Mouse (Mus musculus): ENCODE measurements around the gene Cbx8.

Cbx8 gene

DNA sequence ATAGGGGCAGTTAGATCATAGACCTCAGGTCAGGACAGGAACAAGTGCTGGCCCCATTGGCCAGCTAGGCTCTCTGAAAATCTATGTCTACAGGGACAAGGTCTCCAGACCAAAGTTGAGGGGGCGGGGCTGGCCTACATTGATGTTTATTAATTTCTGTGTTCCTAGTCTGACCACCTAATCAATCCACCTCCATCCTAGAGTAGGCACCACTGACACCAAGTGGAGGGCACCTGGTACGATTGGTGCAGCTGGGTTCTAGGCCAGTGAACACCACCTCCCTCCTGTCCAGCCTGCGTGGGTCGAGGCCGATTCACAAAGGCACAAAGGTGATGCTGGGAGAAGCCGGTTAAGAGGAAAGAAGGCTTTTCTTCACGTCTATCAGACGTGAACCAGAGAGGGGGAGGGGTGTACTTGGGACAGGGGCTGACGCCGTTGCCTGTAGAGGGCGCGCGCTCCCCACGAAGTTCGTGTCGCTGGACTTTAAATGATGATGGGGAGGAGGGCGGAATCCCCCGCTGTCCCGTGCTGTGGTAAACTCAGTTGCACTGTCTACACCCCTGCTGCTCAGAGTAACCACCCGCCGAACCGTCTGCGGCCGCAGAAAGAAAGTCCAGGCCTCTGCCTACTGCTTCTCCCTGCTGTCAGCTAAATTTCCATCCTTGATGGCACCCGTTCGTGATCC, 6.8 kb downstream of the Cbx8 start:
- peak; percentile 90 for DNase-seq

DNA sequence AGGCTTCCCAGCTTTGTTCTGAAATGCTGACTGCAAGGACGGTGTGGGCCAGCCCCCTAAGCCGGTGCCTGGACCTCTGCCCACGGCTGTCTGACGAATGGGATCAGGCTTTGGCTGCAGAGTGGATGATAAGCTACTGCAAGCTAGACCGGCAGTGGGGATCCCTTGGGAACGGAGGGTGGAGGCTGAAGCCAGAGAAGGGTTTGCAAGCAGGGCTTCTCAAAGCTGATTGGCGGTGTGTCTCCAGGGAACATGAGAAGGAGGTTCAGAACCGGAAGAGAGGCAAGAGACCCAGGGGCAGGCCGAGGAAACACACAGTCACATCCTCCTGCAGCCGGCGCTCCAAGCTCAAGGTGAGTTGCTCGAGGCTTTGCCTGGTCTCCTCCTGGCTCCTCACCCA, 14.6 kb downstream of the Cbx8 start:
- DNase-seq, result peak; percentile 67

DNA sequence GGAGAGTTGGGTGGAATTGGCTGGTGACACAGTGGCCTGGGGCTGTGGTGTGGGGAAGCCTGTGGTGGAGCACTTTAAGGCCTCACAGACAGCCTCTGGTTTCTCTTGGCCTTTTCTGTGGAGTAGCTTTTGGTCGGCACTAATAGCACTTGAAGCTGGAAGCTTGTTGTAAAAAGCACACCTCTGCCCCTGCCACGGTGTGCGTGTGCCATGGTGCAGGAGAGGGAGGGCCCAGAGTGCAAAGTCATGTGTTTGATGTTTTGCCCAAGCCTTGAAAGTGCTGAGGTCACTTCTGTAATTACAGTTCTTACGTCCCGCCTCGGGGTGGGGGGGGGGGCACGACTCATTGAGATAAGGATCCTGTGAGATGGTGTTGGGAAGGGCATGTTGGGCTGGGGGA, 16.5 kb downstream of the Cbx8 start:
- DNase-seq, result no peak

DNA sequence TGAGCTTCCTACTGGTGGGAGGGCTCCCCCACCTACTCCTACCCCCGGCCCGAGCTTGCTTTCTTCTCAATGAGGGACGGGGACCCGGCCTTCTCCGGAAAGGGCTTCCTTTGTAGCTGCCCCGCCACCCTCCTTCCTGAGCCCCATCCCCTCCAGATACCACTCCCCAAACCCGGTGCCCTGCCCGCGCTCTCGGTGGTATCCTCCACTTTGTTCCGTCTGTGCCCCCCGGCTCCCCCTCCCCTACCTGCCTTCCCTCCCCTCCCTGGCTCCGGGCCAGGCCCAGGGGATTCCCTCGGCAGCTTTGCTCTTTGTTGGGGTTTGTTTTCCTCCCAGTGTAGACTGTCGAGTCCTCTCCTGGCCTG, 17.2 kb downstream of the Cbx8 start:
- no peak for DNase-seq

DNA sequence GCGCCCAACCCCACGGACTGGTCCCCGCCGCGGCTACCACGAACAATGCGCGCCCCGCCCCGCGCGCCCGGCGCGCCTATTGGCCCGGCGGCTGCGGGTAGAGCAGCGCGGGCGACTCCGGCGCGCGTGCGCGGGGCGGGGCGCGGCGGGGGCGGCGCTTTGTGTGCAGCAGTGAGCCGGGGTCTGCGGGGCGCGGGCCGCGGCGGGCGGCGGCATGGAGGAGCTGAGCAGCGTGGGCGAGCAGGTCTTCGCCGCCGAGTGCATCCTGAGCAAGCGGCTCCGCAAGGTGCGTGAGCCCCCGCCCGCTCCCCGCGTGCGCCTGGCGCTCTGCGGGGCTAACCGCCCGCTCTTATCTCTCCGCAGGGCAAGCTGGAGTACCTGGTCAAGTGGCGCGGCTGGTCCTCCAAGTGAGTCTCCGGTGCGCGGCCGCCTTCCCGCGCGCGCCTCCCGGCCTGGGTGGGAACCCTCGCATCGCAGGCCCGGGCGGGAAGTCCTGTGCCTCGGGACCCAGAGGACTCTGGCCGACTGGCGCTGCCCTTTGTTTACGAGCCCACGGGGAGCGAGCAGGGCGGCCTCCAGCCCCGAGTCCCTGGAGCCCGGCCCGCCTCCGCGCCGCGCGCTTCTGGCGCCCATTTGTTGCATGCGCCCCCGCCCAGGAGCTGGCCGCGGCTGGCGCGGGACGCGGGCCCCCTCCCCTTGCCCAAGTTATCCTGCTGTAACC, 17.7 kb downstream of the Cbx8 start, which contains the start of gene Cbx2:
Gene Cbx2 (plus strand): TSS at position 68 of the 721 bp plus-strand sequence.
- DNase-seq, result peak; percentile 94

DNA sequence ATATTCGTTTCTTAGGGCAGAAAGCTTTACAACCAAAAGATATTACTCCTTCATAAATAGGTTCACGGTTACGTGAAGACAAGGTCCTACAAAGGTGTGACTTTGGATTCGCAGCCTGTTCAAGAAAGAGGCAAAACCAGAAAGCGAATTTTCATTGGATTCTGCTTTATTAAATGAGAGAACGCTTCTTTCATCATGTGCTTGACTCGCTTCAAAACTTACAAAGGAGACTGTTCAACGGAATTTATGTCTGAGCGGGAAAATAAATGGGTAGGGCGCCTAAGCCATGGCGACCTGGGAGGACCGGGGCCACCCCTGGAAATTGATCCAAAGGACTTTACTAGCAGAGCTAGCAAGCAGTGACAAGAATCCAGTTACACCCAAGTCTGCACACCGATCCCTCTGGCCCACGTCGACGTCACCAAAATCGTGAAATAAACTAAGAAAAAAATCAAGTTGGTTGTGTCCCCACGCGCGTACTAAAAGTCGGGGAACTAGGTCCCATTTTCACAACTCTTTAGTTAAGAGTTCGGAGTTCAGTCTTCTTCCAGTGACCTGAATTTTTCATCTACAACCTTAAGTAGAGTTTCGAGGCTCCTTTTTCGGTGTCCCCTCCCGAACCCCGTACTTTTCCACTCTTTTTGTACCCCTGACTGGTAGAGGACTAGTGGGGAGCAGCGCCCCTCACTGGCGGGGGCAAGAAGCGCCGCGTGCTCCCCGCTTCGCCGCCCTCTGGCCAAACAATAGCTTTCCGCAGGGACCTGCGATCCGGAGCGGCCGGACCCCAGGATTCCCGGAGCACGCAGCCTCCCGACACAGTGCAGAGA, 18.5 kb downstream of the Cbx8 start:
- no peak for DNase-seq

DNA sequence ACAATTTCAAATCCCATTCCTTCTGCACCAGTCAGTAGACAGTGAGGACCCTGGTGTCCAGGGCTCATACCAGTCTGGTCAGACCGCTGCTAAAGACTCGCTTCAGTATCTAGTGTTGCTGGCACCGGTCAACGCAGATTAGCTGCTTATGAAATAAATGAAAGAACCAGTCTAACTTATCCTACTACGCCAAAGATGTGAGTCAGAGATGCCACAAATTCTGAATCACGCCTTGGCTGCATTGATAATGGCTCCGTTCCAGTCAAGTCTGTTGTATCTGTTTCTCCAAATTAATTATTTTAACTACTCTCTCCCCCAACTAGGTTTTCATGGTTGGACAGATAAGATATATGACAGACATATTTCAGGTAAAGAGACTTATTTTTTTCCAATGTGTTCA, 19.6 kb downstream of the Cbx8 start:
- no peak for DNase-seq

DNA sequence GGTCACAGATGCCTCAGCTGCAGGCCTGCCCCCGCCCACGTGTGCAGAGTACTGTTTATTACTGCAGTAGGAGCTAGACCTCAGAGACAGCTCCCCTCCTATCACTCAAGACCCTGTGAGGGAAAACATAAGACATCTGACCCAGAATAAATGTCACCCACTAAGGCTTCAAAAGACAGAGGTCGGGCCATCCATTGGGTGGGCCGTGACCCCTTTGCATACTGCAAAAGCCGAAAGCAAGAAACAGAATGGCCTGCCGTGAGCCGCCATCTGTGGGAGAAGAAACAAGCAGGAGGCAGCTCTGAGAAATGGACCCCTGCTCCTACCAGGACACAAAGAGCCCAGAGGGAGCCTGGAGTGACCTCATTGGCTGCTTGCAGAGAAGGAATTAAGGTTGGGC, 23.3 kb downstream of the Cbx8 start:
- DNase-seq, result no peak

DNA sequence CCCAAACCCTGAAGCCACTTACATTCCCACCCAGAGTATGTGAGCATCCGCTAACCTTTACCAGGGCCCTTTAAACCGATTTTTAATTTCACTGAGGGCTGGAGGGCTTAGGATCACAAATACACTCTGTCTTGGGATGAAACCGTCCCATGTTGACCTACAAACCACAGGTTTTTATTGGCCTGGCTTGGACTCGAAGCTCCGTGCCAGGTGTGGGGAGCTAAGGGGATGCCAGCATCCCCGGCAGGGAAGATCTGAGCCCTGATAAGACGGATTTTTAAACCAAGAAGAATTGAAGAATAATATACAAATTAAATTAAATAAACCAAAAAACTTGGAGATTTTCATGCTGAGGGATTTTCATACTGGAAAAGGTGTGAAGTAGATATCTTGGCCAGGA, 26.3 kb downstream of the Cbx8 start:
- DNase-seq, result no peak

DNA sequence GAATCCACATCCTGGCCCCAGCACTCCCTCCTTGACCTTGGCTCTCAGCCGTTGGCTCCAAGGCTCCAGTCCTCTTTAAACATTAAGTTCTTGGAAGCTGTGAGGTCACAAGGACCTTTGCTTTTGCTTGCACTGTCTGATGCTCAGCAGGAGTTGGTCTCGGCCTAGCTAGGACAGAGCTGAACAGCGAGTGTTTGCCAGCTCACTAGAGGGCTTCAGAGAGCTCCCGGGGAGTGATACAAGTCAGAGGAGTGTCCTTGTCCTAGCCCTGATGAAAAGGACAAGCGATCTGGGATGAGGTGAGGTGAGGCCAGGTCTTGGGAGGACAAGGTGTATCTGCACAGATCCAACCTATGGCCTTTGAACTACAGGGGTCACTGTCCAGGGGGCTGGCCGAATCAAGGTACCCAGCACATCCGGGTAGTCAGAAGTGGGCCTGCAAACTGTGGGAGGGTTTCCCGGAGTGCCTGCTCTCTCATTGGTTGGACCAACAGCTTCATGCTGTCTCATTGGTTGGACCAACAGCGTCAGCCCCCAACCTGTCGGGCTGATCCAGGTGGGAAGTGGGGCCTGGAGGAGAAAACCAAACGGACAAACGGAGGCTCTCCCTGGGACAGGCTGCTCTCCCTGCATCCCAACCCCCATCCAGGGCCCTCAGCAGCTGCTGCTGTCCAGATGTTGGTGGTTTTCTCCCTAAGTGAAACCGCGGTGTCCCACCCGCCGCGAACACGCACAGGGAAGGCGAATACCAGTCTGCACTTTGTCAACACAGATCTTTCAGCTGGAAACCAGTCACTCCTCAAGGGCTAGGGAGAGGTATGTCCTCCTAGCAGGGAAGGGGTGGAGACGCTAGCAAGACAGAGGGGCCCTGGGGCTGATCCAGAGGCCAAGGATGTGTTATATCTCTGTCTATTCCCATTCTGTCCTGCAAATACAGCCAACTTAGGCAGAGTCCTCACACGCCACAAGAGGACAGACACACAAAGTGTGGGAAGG, 33.0 kb downstream of the Cbx8 start:
- DNase-seq, result peak; percentile 66

DNA sequence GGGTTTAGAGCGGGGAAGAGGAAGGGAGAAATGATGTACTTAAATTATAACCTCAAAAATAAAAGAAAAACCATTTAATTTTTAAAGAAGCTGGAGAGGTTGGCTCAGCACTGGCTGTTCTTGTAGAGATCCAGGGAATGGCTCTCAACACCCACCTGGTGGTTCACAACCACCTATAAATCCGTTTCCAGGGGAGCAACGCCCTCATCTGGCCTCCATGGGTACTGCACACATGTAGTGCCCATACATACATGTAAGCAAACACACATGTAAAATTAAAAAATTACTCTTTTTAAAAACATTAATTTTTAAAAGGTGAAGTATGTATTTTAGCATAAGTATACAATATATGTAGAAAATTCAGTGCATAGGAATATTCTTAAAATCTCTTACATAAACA, 34.3 kb downstream of the Cbx8 start:
- DNase-seq, result no peak

DNA sequence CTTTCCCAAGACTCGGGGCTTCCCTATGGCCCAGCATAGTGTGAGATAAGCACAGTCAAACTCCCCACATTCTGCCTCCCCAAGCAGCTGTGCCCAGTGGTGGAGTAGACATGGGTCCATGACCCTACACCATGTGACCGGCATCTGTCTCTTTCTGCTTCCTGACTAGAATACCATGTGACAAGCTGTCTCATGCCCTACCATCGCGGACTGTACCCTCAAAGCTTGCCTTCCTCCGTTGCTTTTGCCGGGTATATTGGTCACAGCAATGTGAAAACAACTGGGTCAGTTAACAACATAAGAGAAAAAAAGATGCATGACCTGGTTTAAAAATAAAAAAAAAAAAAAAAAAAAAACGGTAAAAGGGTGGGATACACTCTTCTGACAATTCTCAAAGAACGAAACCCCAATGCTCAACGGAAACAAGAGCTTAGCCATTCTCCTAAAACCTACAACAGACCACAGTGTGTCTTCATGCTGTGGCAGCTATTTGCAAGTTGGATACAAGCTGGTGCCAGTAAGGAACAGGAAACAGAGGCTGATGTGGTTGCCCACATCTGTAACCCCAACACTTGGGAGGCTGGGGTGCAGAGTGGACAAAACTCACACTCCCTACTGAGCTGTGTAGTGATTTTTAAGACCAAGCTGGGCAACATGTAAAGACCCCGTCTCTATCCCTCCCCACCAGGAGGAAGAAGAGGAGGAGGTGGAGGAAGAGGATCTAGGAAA, 35.1 kb downstream of the Cbx8 start:
- DNase-seq, result no peak

DNA sequence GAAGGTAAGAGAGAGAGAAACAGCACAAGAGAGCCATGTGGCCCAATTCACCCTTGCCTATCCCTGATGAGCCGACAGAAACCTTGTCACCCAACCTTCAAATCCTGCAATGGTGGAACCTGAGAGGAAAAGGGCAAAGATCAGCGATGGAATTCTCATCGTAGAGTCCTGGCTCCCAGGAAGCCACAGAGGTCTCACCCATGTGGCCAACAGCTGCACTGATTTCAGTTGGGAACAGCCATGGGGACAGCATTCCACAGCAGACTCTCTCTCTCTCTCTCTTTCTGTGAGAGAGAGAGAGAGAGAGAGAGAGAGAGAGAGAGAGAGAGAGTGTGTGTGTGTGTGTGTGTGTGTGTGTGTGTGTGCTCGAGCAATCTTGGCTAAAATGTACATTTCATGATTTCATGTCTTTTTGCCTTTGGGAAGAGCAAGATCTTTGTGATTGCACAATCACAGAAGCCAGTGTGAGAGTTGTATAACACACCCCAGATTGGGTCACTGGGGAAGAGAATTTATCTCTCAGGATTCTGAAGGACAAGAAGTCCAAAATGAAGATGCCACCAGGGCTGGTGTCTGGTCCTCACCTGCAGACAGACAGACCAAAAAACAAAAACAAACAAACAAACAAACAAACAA, 39.2 kb downstream of the Cbx8 start:
- DNase-seq, result no peak

DNA sequence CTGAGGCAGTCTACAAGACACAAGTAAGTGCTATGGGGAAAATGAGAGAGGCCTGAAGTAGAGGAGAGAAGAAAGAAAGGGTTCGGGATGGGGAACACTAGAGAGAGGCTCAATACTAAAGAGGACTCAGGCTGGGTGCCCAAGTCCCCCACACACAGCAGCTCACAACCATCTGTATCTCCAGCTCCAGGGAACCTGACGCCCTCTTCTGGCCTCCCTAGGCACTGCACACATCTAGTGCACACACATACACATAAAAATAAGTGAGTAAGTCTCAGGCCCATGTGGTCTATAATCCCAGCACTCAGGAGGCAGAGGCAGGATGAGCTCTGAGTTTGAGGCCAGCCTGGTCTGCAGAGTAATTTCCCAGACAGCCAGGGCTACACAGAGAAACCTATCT, 39.9 kb downstream of the Cbx8 start:
- DNase-seq, result no peak

DNA sequence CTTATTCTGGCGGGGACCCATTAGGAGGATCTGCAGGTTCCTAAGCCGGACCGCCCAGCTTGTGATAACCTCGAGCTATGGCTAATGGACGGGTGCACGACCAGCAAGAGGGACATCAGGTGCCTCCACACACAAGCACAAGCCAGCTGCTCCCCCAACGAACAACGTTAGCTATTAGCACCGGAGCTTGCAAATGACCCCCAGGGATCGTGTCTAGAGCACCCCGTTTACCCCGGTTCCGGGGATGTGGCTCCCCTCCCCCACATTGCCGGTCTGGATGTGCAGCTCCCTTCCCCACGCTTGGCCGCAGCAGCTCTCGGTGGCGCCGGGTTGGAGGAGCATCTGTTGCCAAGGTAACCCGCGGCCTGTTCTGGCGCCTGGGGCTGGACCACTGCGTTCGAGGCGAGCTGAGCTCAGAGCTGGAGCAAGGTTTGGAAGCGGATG, 41.4 kb downstream of the Cbx8 start:
- DNase-seq, result no peak

DNA sequence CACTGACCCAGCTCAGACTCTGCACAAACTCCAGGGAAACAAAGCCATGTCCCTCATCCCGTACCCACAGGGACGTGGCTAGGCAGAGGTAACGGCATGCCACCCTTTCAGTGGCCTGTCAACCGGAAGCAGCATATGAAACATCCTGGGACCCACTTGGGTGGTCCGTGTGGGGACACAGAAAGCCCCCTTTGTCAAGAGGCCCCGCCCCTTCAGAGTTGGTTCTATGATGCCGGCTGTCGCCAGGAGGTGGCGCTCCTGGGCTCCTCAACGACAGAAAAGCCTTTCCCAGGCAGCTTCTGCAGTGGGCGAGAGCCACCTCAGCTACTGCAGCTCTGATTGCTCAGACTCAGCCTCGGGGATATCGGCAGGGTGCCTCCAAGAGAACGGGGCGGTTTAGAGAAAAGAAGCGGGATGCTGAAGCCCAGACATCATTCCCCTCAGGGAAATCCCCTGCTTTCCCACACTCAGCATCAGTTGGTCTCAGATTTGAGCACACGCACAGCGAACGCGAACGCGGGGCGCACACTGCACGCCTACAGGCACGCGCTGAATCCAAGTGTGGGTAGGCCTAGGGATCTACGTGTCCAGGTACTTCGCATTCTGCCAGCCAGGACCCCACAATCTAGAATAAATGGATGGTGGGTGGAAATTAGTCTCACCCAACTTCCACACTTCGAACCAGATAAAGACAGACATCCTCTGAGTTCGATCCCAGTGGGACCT, 42.1 kb downstream of the Cbx8 start:
- DNase-seq, result peak; percentile 77

DNA sequence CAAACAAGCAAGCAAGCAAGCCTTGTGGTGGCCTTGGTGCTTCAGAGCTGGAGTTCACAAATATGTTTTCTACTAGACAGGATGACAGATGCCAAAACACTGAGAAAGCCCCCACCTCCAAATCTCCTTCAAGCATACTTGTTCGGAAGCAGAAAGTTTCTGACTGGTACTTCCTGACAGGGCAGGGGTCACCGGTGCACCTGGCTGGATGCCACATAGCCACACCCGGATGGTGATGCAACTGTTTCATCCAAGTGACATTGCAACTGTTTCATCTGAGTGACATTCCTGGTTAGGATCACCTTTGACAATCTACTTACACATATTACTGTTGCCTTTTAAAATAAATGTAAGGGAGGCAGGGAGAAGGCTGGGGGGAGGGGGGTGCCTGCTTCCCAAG, 43.6 kb downstream of the Cbx8 start:
- no peak for DNase-seq

DNA sequence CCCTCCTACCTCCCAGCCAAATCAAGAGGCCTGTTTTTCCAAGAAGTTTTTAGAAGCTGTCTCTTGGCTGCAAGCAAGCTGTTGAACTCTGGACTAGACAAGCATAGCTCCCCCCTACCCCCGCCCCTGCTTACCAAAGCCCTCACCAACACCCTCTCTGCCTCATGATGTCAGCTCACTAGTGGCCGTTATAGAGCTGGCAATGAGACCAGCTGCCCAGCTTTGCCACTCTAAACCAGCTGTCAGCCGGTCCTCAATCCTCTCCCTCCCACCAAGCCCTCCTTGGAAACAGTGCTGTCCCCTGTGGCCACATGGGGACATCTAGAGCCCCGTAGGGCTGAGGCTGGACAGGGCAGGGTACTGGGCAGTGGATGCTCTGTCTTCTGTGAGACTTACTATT, 45.3 kb downstream of the Cbx8 start:
- no peak for DNase-seq

DNA sequence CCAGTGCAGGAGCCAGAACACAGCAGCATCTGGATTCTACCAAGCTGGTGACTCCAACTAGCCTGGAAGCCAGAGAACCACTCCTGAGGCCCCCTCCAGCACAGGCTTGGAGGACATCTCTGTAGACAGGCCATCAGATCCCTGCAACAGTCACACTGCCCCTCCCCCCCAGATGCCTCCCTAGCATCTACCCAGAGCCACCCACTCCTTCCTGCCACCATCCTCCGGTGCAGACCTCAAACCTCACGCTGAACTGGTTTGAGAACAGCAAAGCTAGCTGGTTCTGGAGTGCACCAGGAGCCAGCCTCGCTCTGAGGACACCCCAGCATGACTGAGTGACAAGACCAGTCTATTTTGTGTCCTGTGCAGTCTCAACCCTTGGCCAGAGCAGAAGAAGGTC, 48.0 kb downstream of the Cbx8 start:
- DNase-seq, result no peak

DNA sequence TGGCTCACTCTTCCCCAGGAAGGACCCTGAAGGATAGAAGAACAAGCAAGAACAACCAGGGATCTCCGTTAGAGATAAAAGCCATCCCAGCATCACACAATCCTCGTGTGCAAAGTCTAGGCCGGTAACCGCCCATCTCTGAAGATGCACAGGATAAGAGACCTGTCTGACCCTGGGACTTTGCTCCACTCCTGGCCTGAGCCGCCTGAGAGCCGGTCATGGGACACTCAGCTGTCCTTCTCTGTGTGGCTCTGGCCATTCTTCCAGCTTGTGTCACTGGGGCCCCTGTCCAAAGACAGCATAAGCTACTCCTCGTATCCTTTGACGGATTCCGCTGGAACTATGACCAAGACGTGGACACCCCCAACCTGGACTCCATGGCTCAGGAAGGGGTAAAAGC, 52.8 kb downstream of the Cbx8 start, which contains the start of gene Enpp7:
Gene Enpp7 (plus strand): TSS at position 190 of the 400 bp plus-strand sequence.
- DNase-seq, result peak; percentile 27
